Mouse (Mus musculus): ENCODE results near the gene Slc22a12.

Gene Slc22a12

DNA sequence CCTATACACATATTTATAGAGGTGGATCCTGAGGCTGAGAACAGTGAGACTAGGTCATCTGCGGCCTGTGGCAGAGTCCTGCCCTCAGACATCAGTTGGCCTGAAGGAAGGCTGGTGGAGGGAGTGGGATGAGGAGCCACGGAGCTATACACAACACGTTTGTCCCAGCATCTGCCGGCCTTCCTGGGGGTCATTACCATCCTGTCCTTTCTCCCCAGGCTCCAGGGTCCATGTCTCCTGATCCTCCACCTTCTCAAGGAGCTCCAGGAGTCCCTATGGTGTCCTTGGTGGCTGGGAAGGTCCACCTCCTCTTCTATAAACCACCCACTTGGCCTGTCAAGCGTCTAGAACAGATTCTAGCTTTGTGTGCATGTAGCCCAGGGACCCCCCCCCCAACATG lies 5.0 kb upstream of the Slc22a12 start:
- POLR2A ChIA-PET = interaction anchor here in 3 of 4 experiments (0.7 to 3.2 kb wide), 5 partner anchors 10 to 73 kb away, joined by 3 to 13 read pairs (median 3); no protein-coding TSS in a partner anchor
- CTCF ChIA-PET = interaction anchor here in 2 of 4 experiments (0.6 to 2.7 kb wide), 3 partner anchors 23 to 244 kb away, joined by 3 to 7 read pairs (median 4); no protein-coding TSS in a partner anchor

DNA sequence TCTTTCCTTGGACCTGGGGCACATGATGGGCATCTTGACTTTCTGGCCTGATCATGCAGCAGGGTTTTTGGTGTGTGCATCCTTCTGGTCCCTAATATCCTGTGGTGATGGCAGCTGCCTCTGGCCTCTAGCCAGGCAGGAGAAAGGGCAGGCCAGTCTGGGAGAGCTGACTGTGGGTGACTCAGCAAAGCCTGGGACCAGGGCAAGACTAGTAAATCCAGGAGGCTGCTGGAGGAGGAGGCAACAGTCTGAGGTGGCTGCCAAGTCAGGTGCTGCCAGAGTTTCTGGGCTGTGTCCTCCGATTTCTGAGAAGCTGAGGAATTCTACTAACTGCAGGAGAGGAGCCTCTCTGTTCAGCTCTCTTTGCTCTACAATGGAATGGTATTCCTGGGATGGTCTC lies 3.3 kb upstream of the Slc22a12 start:
- ChIA-PET CTCF (interaction anchor here in 2 of 4 experiments (1.2 to 2.8 kb wide), 2 partner anchors 54 to 325 kb away, joined by 4 to 9 read pairs; no protein-coding TSS in a partner anchor), POLR2A (interaction anchor here in 2 of 4 experiments (0.8 to 3.3 kb wide), 12 partner anchors 9 to 94 kb away, joined by 3 to 29 read pairs (median 5); no protein-coding TSS in a partner anchor)

DNA sequence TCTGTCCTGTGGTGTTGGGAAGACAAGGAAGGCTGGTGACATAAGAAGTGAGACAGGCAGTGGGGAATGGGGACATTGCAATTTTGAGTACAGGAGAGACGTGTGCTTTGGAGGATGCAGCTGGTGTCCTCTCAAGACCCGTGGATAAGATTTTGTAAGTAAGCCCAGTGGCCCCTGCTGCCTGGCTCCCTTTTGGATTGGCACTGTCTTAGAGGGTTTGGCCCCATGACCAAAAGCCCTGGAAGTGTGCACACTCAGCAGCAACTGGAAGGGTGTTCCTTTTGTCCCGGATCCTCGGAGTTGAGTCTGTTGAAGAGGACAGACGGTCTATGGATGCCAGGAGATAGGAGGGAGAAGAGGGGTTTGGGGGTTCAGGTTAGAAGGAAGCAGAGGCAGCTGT lies 2.6 kb upstream of the Slc22a12 start:
- CTCF ChIA-PET = interaction anchor here in 3 of 4 experiments (0.9 to 2.8 kb wide), 5 partner anchors 30 to 326 kb away, joined by 3 to 9 read pairs (median 4); no protein-coding TSS in a partner anchor
- POLR2A ChIA-PET = interaction anchor here in 2 of 4 experiments (0.6 to 3.3 kb wide), 18 partner anchors 9 to 127 kb away, joined by 3 to 29 read pairs (median 4); partner anchors contain the start of gene Nrxn2 (in 1 of the 2)

DNA sequence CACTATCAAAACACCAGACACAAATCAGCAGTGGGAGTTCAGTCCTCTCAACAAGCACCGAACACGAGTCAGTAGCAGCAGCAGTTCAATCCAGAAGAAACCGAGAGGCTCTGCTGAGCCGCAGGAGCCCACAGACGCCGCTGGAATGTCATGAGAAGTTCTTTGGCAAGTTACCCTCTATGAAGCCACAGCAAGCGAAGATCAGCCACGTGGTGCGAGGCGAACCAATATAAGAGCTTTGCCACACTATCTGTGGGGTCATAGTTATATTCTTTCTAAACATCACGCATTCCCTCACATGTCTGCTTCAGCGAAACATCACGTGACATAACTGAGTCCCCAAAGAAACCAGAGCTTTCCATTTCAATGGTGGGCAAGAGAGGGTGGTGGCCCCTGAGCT lies 1.9 kb upstream of the Slc22a12 start:
- ChIA-PET CTCF (interaction anchor here in 3 of 4 experiments (0.6 to 2.8 kb wide), 6 partner anchors 31 to 327 kb away, joined by 3 to 9 read pairs (median 4); no protein-coding TSS in a partner anchor), POLR2A (interaction anchor here in 3 of 4 experiments (0.5 to 3.3 kb wide), 18 partner anchors 8 to 696 kb away, joined by 3 to 29 read pairs (median 4); partner anchors contain the start of gene Nrxn2 (in 1 of the 3))

DNA sequence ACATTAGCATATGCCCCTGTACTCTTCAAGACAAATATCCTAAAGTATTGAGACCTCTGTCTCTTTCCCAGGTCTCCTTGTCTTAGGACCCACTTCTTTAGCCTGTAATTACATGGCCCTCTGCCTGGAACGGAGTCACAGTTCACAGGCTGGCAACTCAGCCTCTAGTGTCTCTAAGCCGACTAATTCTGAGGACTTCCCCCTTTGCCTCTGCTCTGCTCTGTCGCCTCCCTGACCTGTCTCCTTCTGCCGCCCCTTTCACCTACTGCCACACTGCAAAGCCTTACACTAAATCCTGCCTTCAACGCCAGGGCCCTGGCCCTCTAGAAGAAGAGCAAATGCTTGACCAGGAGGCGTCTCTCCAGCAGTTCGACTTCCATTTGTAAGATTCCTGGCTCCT lies 686 bp upstream of the Slc22a12 start:
- POLR2A ChIA-PET = interaction anchor here in 2 of 4 experiments (0.9 to 3.3 kb wide), 4 partner anchors 9 to 71 kb away, joined by 3 to 29 read pairs (median 8); no protein-coding TSS in a partner anchor

DNA sequence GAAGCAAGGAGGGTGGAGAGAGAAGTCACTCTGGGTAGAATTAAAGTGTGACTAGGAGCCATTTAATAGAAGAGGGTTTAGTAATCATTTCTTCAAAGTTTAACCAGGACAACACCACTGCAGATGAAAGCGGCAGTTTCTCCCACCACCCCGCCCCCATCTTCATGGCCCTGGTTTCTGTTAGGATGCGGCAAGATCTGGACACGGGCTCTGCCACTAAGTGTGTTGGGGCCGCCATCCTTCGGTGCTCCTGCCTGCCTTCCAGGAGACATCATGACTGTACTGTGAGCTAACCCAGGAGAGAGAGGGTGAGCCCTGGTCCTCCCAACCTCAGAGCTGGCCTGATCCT lies 177 bp upstream of the Slc22a12 start:
- ChIA-PET CTCF (interaction anchor here in 3 of 4 experiments (0.5 to 0.6 kb wide), 3 partner anchors 11 to 512 kb away, joined by 3 read pairs; no protein-coding TSS in a partner anchor), POLR2A (interaction anchor here in 1 of 4 experiments (3.3 kb wide), 1 partner anchor 9 kb away, joined by 29 read pairs; no protein-coding TSS in a partner anchor)

More for the DNA sequence above, 686 bp upstream of the Slc22a12 start:
- CTCF ChIA-PET = interaction anchor here in 1 of 4 experiments (0.6 to 0.7 kb wide), 2 partner anchors 14 to 91 kb away, joined by 3 read pairs; no protein-coding TSS in a partner anchor

DNA sequence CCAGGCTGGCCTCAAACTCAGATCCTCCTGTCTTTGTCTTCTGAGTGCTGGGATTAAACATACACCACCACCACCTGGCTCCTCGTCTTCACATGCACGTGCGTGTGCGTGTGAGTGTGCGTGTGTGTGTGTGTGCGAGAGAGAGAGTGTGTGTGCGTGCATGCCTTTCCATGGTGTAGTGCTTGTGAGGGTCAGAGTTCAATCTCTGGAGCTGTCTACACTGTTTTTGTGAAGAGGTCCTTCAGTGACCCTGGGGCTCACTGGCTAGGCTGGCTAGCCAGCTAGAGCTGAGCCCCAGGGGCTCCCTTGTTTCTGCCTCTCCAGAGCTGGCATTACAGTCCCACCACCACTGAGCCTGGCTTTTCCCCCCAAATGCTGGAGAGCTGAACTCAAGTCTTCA lies 1.3 kb downstream of the Slc22a12 start:
- CTCF ChIA-PET = no interaction called here
- POLR2A ChIA-PET = interaction anchor here in 2 of 4 experiments (0.8 to 2.8 kb wide), 2 partner anchors 12 to 13 kb away, joined by 3 to 13 read pairs; no protein-coding TSS in a partner anchor

DNA sequence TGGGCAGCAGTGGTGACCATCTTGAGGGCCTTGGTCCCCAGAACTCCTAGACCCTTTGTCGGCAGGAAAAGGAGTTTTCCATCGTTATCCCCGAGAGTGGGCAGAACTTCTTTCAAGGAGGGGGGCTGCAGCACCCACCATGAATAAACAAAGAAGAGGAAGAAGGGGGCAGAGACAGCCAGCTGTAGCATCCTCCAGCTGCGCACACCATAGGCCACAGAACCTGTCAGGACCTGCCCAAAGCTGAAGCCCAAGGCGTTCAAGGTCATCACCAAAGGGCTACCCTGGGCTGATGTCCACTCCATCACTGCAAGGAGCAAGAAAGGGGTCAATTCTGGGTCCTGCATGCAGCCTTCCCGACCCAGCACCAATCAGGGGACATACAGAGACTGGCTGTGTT lies 2.6 kb downstream of the Slc22a12 start:
- POLR2A ChIA-PET = interaction anchor here in 2 of 4 experiments (0.6 to 2.8 kb wide), 3 partner anchors 11 to 102 kb away, joined by 4 to 13 read pairs (median 5); no protein-coding TSS in a partner anchor
- CTCF ChIA-PET = interaction anchor here in 1 of 4 experiments (1.1 kb wide), 1 partner anchor 12 kb away, joined by 3 read pairs; no protein-coding TSS in a partner anchor

DNA sequence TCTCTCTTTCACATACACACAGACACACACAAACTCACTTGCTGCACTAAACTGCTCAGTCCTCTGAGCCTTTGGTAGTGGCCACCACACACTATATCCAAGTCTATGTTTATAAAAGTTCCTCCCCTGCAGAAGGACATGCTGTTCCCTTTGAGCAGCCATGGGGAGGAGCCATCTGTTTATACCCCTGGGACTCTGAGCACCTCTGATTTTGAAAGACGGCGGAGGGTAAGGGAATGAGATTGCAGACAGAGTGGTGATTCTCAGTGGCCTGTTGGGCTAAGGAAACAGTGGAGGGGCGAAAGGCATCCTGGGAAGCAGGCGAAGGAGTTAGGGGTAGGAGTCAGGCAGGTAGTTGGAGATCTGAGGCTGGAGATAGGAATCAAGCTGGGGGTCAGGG lies 3.2 kb downstream of the Slc22a12 start:
- CTCF ChIA-PET = no interaction called here
- POLR2A ChIA-PET = interaction anchor here in 2 of 4 experiments (0.6 kb wide), 2 partner anchors 38 to 101 kb away, joined by 3 to 4 read pairs; no protein-coding TSS in a partner anchor

DNA sequence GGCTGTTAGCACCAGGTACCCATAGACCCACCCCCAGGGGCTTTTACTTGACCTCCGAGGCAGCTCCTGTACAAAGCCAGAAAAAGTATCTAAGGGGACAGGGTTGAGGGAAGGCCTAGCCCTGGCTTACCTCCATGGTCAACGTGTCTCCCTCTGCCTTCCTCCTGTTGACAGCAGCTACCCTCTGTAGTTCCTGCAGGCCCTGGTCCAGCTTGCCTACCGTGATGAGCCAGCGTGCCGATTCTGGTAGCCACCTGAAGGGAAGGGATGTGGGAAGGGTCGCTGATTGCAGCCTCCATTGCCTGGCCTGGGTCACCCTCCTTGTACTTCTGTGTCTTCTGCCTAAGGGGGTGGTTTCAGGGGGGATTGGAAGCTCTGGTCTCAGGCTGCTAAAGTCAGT lies 4.3 kb downstream of the Slc22a12 start:
- POLR2A ChIA-PET = interaction anchor here in 2 of 4 experiments (1.0 to 2.3 kb wide), 4 partner anchors 9 to 36 kb away, joined by 3 to 13 read pairs (median 6); no protein-coding TSS in a partner anchor

DNA sequence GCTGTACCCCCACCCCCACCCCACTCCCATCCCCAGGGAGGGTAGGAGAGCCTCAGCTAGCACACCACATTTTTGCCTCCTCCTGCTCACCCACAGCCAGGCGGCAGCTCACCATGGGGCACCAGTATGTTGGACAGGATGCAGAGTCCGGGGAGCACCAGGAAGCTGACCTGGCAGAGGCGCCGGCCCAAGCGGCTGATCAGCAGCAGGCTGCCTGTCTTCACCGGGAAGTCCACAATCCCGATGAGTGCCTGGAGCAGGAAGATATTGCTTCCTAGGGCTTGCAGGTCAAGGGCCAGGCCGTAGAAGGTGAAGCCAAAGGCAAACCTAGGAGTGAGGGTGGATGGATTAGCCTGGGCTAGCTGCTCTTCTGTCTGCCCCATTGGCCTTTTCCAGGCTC lies 5.3 kb downstream of the Slc22a12 start:
- ChIA-PET POLR2A (interaction anchor here in 2 of 4 experiments (0.6 to 2.3 kb wide), 9 partner anchors 8 to 330 kb away, joined by 3 to 13 read pairs (median 5); no protein-coding TSS in a partner anchor), CTCF (interaction anchor here in 1 of 4 experiments (1.1 to 1.5 kb wide), 2 partner anchors 14 to 46 kb away, joined by 4 read pairs; no protein-coding TSS in a partner anchor)

More for the DNA sequence above, 4.3 kb downstream of the Slc22a12 start:
- CTCF ChIA-PET = interaction anchor here in 2 of 4 experiments (0.6 to 1.5 kb wide), 4 partner anchors 13 to 123 kb away, joined by 4 to 6 read pairs (median 4); no protein-coding TSS in a partner anchor

DNA sequence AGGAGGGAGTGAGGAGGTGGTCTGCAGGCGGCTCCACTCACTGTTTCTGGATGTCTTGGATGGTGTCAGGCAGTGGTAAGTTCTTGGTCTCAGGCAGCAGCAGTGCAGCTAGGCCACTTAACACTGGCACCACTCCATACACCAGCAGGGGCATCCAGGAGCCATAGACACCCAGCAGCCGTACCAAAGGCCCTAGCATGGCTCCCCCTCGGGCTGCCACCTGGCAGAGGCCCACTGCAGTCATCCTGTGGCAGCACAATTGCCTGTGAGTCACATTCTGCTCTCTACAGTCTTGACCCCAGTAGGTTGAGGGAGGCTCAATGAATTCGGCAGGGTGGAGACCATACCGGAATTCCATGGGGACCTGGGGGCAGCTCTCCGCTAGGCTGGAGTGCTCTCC lies 6.1 kb downstream of the Slc22a12 start:
- ChIA-PET POLR2A (interaction anchor here in 2 of 4 experiments (0.6 to 5.1 kb wide), 11 partner anchors 7 to 565 kb away, joined by 3 to 29 read pairs (median 4); no protein-coding TSS in a partner anchor), CTCF (interaction anchor here in 1 of 4 experiments (1.1 kb wide), 1 partner anchor 45 kb away, joined by 4 read pairs; no protein-coding TSS in a partner anchor)

DNA sequence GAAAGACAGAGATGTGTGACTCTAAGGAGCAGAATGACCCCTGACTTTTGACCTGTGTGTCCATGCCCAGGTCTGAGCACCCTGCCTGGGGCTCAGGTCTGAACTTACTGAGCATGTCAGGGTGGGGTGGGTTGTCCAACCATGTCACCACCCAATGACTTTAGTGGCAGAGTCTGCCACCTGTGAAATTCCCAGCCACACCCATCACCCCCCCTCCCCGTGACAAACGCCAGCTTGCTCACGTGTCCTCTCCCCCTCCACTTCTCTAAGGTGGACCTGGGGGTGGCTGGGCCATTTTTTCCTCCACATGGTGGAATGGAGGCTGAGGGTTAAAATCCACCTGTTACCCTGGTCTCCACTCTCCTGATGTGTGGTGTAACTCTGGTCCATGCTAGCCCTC lies 6.6 kb downstream of the Slc22a12 start:
- ChIA-PET CTCF (interaction anchor here in 1 of 4 experiments (1.4 kb wide), 1 partner anchor 16 kb away, joined by 3 read pairs; no protein-coding TSS in a partner anchor), POLR2A (interaction anchor here (0.6 to 5.1 kb wide), 11 partner anchors 8 to 129 kb away, joined by 3 to 29 read pairs (median 4); no protein-coding TSS in a partner anchor)

DNA sequence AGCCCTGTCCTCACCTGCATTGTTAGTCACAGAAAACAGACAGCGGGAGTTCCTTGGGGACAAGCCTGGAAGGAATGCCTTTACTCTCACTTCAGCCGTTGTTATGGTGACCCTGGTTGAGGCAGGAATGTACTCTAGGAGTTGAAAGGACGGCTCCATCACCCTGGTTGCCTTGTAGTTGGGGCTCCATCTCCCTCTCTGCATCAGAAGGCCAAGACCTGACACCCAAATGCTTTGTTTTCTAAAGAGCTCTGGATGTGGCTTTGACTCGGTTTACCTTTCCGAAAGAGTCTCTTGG lies 8.8 kb downstream of the Slc22a12 start:
- ChIA-PET POLR2A (interaction anchor here in 2 of 4 experiments (0.6 to 5.1 kb wide), 15 partner anchors 11 to 87 kb away, joined by 3 to 29 read pairs (median 6); no protein-coding TSS in a partner anchor), CTCF (interaction anchor here in 3 of 4 experiments (0.6 to 1.5 kb wide), 5 partner anchors 18 to 821 kb away, joined by 3 to 6 read pairs (median 3); no protein-coding TSS in a partner anchor)

DNA sequence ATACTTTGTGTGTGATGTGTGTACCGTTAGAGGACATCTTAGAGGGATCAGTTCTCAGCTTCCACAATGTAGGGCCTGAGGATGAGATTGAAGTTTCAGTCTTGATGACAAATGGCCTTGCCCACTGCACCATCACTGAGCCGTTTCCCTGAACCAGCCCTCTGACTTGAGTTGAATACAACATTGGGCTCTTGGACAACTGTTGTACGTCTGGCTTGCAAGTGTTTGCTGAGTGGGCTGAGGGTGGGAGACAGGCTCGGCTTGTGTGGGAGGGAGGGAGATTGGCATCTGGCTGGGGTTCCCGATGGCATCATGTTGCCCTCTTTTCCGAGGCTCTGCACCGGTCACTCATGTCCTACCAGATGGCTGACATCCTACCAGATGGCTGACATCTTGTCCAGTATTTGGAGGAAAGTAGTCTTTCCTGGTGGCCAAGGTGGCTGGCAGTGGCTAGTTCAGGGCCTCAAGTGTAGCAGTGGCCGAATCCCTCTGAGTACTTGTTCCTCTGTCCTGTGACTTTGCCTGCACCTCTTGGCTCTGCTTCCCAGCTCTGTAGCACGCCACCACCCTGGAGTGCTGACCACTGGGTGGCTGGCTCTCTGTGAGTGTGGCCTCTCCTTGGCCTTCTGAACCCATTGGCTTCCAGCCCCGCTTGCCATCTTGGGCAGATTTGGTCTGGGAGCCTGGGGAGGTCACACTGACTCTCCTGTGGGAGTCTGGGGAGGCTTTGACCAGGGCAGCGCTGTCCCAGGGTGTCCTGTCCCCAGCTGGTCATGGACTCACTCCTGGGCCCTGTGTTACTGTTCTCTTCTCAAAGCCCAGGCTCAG lies 9.3 kb downstream of the Slc22a12 start:
- POLR2A ChIA-PET = interaction anchor here in 2 of 4 experiments (0.8 to 5.1 kb wide), 13 partner anchors 11 to 61 kb away, joined by 3 to 29 read pairs (median 5); no protein-coding TSS in a partner anchor
- CTCF ChIA-PET = interaction anchor here in 3 of 4 experiments (0.7 to 1.5 kb wide), 4 partner anchors 19 to 437 kb away, joined by 3 to 9 read pairs (median 3); no protein-coding TSS in a partner anchor

DNA sequence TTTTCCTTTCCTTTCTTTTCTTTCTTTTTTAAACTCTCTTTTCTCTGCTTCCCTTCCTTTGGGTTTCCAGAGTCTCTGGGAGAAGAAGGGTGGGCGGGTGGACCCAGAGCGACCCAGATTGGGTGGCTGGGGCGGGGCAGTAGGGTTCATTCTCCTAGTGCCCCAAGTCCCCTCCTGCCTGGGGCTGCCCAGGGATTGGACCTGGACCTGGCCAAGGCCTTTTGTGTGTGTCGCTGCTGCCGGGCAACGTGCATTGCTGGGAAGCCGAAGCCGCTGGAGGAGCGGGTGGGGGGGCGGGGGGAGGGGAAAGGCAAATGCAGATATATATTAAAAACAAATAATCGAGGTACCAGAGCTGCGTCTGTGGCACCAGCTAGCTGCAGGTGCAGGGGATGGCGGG lies 10.2 kb downstream of the Slc22a12 start:
- ChIA-PET POLR2A (interaction anchor here in 3 of 4 experiments (0.6 to 5.1 kb wide), 8 partner anchors 12 to 116 kb away, joined by 3 to 29 read pairs (median 3); no protein-coding TSS in a partner anchor), CTCF (interaction anchor here in 1 of 4 experiments (0.7 kb wide), 1 partner anchor 438 kb away, joined by 9 read pairs; no protein-coding TSS in a partner anchor)

DNA sequence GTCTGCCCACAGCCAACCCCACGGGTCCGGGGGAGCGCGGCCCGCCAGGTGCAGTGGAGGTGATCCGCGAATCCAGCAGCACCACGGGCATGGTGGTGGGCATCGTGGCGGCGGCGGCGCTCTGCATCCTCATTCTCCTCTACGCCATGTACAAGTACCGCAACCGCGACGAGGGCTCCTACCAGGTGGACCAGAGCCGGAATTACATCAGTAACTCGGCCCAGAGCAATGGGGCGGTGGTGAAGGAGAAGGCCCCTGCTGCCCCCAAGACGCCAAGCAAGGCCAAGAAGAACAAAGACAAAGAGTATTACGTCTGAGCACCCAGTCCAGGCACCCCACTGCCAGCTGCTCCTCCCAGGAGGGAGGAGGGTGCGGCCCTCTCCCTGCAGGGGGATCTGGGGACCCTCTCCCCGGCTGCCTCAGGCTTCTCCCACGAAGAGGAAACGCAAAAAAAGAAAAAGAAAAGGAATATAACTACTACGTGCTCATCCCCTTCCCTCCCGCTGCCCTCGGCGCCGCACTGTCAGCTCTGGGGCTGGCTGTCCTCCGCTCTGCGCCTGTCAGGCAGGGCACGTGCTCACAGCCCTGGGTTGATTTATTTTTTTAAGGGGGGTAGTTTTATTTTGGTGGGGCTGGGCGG lies 10.9 kb downstream of the Slc22a12 start:
- ChIA-PET CTCF (no interaction called here), POLR2A (interaction anchor here in 2 of 4 experiments (0.6 to 5.1 kb wide), 6 partner anchors 13 to 117 kb away, joined by 3 to 29 read pairs (median 3); no protein-coding TSS in a partner anchor)
